Mouse (Mus musculus): ENCODE data around the gene Arid1b. TPM values are rescaled to one million over a fixed set of nuclear protein-coding genes. Genes with fewer than 3 reads are reported as not detected.
"Not testable (repeated sequence)": the region's sequence is repeated elsewhere in the genome, so short reads cannot be mapped to it uniquely, and the experiment has no call there.

Gene Arid1b
- total RNA-seq, 2 experiments from 2014 or later = 39.6 to 44.4 TPM

- DNase-seq = not testable (repeated sequence)
Observed at GRCm38 (mm10) chr17:5088241-5088640, 94.1 kb downstream of the Arid1b start.

- DNase-seq = no peak
Observed at GRCm38 (mm10) chr17:5088822-5089221, 94.7 kb downstream of the Arid1b start.

- DNase-seq = no peak
Observed at GRCm38 (mm10) chr17:5089541-5089940, 95.4 kb downstream of the Arid1b start.

- DNase-seq = no peak
Observed at GRCm38 (mm10) chr17:5091490-5091889, 97.4 kb downstream of the Arid1b start.

GRCm38 (mm10) chr17:5091934-5092333 lies 97.8 kb downstream of the Arid1b start:
- no peak for DNase-seq

- not testable (repeated sequence) for DNase-seq
Observed at GRCm38 (mm10) chr17:5093343-5093742, 99.2 kb downstream of the Arid1b start.

GRCm38 (mm10) chr17:5094636-5095035 lies 100.5 kb downstream of the Arid1b start:
- no peak for DNase-seq

GRCm38 (mm10) chr17:5095741-5096140 lies 101.6 kb downstream of the Arid1b start:
- DNase-seq = no peak

GRCm38 (mm10) chr17:5097046-5097445 lies 102.9 kb downstream of the Arid1b start:
- no peak for DNase-seq

- no peak for DNase-seq
Observed at GRCm38 (mm10) chr17:5097545-5098475, 103.7 kb downstream of the Arid1b start.

- no peak for DNase-seq
Observed at GRCm38 (mm10) chr17:5098727-5099126, 104.6 kb downstream of the Arid1b start.

- DNase-seq = no peak
Observed at GRCm38 (mm10) chr17:5099238-5099637, 105.1 kb downstream of the Arid1b start.

- DNase-seq = no peak
Observed at GRCm38 (mm10) chr17:5101157-5101556, 107.0 kb downstream of the Arid1b start.

- no peak for DNase-seq
Observed at GRCm38 (mm10) chr17:5101887-5102286, 107.8 kb downstream of the Arid1b start.

- DNase-seq = no peak
Observed at GRCm38 (mm10) chr17:5105746-5106145, 111.6 kb downstream of the Arid1b start.

GRCm38 (mm10) chr17:5106263-5107195 lies 112.4 kb downstream of the Arid1b start:
- no peak for DNase-seq

GRCm38 (mm10) chr17:5107501-5107900 lies 113.4 kb downstream of the Arid1b start:
- DNase-seq = no peak

- DNase-seq = no peak
Observed at GRCm38 (mm10) chr17:5108022-5108421, 113.9 kb downstream of the Arid1b start.

- DNase-seq = no peak
Observed at GRCm38 (mm10) chr17:5108546-5109142, 114.5 kb downstream of the Arid1b start.

- DNase-seq = no peak
Observed at GRCm38 (mm10) chr17:5109343-5109742, 115.2 kb downstream of the Arid1b start.

- no peak for DNase-seq
Observed at GRCm38 (mm10) chr17:5110159-5110558, 116.0 kb downstream of the Arid1b start.

- DNase-seq = not testable (repeated sequence)
Observed at GRCm38 (mm10) chr17:5110981-5111380, 116.8 kb downstream of the Arid1b start.
